Mouse (Mus musculus) heart, embryonic 16.5 days (tissue): ENCODE measurements around the gene Tfg. TPM values are rescaled to one million over a fixed set of nuclear protein-coding genes. Genes with fewer than 3 reads are reported as not detected.
A peak's percentile ranks its signal among the peaks of the same experiment; 100 is the strongest.

ENCODE experiments used
- ATAC-seq: fragments of 200-750 bp; cut with Nextera tagmentation; replicated peaks from 2 replicates; pipeline ENCODE4 v1.8.0; 2017; ENCODE audit warnings: moderate number of reproducible peaks; ENCODE audit not compliant: insufficient read depth, low FRiP score; ENCODE audit errors: extremely low read depth
- H3K27ac ChIP-seq: fragments of 300-500 bp; sonication (generic); 2 replicates; pipeline ENCODE4 v1.5.1; 2014; ENCODE audit warnings: mild to moderate bottlenecking, low read length, control low read depth, moderate library complexity
- H3K27me3 ChIP-seq: fragments of 300-500 bp; sonication (generic); 2 replicates; pipeline ENCODE4 v1.6.1; 2014; ENCODE audit warnings: low read length, mixed read lengths; ENCODE audit not compliant: control insufficient read depth, insufficient read depth
- H3K36me3 ChIP-seq: fragments of 300-500 bp; sonication (generic); 2 replicates; pipeline ENCODE4 v1.6.1; 2014; ENCODE audit not compliant: control insufficient read depth, insufficient read depth
- H3K4me1 ChIP-seq: fragments of 300-500 bp; sonication (generic); 2 replicates; pipeline ENCODE4 v1.6.1; 2014; ENCODE audit warnings: low read length, mixed read lengths; ENCODE audit not compliant: control insufficient read depth, insufficient read depth
- H3K4me2 ChIP-seq: fragments of 300-500 bp; sonication (generic); 2 replicates; pipeline ENCODE4 v1.6.1; 2014; ENCODE audit warnings: low read depth, mild to moderate bottlenecking, control low read depth, low read length
- H3K4me3 ChIP-seq: fragments of 300-500 bp; sonication (generic); 2 replicates; pipeline ENCODE4 v1.5.1; 2014; ENCODE audit warnings: mild to moderate bottlenecking, control low read depth, low read length
- H3K9ac ChIP-seq: fragments of 300-500 bp; sonication (generic); 2 replicates; pipeline ENCODE4 v1.6.1; 2014; ENCODE audit warnings: low read length, control low read depth
- H3K9me3 ChIP-seq: fragments of 300-500 bp; sonication (generic); replicated peaks from 2 replicates; pipeline ENCODE4 v1.6.1; 2016; ENCODE audit warnings: low read length; ENCODE audit not compliant: control insufficient read depth
- WGBS: fragments of 180-500 bp; shearing (Covaris S2); extraction: QIAGEN DNeasy Blood & Tissue Kit; methylation state at CpG from one replicate; pipeline ENCODE4 v1.1.7; 2014; 5-methylcytosine and 5-hydroxymethylcytosine counted together
- polyA plus RNA-seq: library from polyadenylated mRNA; unstranded; fragments of >200 nt; fragmentation: Nextera tagmentation; extraction: Ambion mirVana; gene quantifications from 2 replicates; pipeline ENCODE4 v1.2.1, GENCODE M21; 2015

Tfg gene
- 120 and 123 TPM in 2 replicates for polyA plus RNA-seq

DNA sequence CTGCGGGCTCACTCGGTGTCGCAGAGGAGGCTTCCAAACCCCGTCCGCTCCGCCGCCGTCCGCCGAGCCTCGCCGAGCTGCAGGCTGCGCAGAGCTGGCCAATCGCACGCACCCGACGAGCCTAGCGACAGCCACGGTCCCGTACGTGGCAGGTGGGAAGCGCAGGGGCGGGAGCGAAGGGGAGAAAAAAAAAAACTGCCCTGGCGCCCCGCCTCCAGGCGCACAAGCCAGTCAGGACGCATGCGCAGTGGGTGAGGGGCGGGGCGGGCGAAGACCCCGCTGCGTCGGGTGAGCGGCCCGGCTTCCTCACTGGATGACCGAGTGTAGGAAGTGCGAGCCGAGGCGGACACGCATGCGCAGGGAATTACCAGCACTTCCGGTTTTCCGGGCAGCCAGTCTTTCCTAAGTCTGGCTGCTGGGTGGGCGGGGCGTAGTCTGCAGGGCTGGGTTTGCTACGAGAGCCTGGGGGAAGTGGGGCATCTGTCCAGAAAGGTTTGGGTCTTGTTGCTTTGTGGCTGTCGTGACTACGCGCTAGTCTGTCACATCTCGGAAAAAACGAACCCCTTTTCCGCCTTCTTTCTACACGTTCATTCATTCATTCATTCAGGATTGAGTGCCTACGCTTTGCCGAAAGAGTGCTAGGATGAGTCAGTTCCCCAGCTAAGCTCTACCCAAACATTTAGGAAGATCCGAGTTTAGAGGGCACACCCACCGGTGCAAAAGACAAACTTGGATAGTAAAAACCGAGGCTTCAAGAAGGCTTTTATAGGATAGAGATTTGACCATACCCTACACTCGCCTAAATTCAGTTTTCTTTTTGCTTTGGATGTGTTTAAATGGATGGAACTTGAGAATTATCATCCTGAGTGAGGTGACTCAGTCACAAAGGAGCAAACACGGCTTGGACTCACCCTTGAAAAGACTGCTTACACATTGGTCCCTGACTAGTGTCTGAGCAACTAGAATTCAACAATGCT lies at the start of gene Tfg:
TSS of gene Tfg (minus strand) at position 227 of the 977 bp plus-strand sequence.
- Histone ChIP-seq H3K27me3 (no peaks in the 10 kb centered on the region), H3K36me3 (peaks cover 1% of the 10 kb centered on the region; the same call in 1 of the 2 replicates), H3K9me3 (no peaks in the 10 kb centered on the region), H3K27ac (peak within 1 kb of the TSS; percentile 98), H3K4me3 (peak within 1 kb of the TSS; percentile 79), H3K9ac (peak within 1 kb of the TSS; percentile 89), H3K4me2 (peak within 1 kb of the TSS; percentile 87), H3K4me1 (peaks cover 20% of the 10 kb centered on the region)
- ATAC-seq, result peak; percentile 95
- WGBS, result under 1% methylated on average over 62 of the region's 62 CpGs

DNA sequence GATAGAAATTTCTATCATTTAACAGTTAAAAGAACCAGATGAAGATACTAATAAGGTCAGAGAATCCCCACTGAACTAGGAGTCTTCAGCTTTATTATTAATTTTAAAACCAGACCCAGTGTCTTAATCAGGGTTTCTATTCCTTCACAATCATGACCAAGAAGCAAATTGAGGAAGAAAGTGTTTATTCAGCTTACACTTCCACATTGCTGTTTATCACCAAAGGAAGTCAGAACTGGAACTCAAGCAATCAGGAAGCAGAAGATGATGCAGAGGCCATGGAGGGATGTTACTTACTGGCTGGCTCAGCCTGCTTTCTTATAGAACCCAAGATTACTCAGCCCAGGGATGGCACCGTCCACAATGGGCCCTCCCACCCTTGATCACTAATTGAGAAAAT lies 11.8 kb upstream of the Tfg start:
- Histone ChIP-seq H3K9ac (no peak overlapping the region), H3K27ac (no peak overlapping the region), H3K9me3 (no peaks in the 10 kb centered on the region), H3K4me2 (no peak overlapping the region), H3K4me1 (no peaks in the 10 kb centered on the region), H3K36me3 (no peaks in the 10 kb centered on the region), H3K27me3 (no peaks in the 10 kb centered on the region), H3K4me3 (no peak overlapping the region)
- no peak for ATAC-seq
- 42% methylated on average over 1 of the region's 1 CpGs for WGBS

DNA sequence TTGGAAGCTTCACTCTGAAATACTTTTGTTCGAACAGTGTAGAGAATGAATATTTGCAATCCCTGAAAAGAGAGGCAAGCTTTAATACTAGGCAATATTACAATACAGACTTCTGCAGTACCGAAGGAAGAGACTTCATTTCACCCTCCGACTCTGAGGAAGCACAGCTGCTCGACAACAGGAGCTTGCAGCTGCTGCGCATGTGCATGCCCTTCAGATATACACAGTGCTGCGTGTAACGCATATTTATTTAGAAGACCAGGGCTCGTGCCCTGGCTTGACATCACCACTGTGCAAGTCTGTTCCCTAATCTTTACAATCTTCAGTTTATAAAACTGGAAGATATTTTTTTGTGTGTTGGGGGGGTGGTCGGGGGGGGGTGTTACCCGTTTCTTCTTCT lies 7.7 kb upstream of the Tfg start:
- Histone ChIP-seq H3K27ac (no peak overlapping the region), H3K4me3 (no peak overlapping the region), H3K4me1 (no peaks in the 10 kb centered on the region), H3K9ac (no peak overlapping the region), H3K36me3 (no peaks in the 10 kb centered on the region), H3K9me3 (no peaks in the 10 kb centered on the region), H3K4me2 (no peak overlapping the region), H3K27me3 (no peaks in the 10 kb centered on the region)
- 68% methylated on average over 10 of the region's 10 CpGs for WGBS
- no peak for ATAC-seq

DNA sequence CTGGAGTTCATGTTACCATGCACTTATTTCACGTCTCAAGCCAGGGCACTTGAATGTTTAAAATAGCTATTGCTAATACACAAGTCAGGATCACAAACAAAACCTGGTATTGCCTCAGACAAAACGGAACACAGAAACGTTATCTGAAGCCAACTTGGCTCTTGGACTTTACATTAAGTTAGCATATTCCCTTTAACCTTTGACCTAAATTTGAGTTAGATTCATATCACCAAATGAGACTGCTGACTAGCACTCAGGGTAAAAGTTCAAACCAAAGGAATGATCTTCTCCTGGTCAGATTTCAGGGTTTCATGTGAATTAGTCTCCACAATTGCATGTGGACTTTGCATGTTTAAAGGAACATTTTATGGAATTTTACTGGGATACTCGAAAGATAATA lies 5.1 kb upstream of the Tfg start:
- Histone ChIP-seq H3K9ac (no peak overlapping the region), H3K27ac (no peak overlapping the region), H3K4me1 (peaks cover 4% of the 10 kb centered on the region), H3K4me3 (no peak overlapping the region), H3K9me3 (no peaks in the 10 kb centered on the region), H3K4me2 (no peak overlapping the region), H3K27me3 (no peaks in the 10 kb centered on the region), H3K36me3 (no peaks in the 10 kb centered on the region)
- no peak for ATAC-seq
- 54% methylated on average over 4 of the region's 4 CpGs for WGBS

DNA sequence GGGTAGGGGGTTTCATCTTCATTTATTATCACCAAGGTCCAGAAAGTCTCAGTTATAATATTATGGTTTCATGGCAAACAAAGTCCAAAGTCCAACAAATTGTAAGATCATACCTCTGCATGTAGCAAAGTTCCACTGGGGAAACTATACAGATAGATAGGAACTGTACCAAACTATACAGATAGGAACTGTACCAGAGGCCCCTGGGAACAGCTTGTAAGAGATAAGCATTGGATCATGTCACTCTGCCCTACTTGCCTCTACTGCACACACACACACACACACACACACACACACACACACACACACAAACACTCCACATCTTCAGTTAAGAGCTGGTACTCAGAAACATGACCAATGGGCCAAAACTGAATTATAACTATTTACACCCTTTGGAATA lies 1.8 kb upstream of the Tfg start:
- H3K27ac ChIP-seq, result no peak overlapping the region
- ATAC-seq, result no peak
- H3K4me3 ChIP-seq, result no peak overlapping the region
- no peak overlapping the region for H3K9ac ChIP-seq
- H3K36me3 ChIP-seq, result no peaks in the 10 kb centered on the region
- no peak overlapping the region for H3K4me2 ChIP-seq
- H3K27me3 ChIP-seq, result no peaks in the 10 kb centered on the region
- no peaks in the 10 kb centered on the region for H3K9me3 ChIP-seq
- peaks cover 20% of the 10 kb centered on the region for H3K4me1 ChIP-seq

DNA sequence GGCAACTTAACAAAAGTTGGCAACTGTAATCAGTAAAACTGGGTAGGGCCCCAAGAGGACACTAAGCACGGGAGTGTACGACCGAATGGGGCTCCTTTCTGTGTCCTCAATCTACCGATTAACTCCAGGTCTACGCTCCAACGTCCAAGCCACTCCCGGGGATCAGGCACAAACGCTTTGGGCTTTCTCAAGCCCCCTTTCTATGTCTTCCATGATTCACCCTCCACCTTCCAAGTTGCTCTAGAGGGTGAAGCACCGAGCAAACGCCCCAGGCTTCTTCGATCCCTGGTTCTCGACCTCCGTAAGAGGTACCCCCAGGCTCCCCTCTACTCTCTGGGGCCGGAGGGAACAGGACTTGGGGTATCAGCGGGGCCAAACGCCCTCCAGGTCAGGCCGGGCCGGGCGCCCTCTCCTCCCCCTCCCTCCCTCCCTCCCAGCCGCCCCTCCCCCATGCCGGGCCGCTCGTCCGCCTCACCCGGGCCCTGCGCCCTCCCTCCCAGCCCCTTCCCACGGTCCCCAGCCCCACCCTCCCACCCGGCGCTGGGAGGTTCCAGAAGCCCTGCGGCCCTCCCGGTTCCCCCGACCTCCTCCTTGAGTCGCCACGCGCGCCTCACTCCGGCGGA lies 582 bp downstream of the Tfg start:
- Histone ChIP-seq H3K27me3 (no peaks in the 10 kb centered on the region), H3K4me1 (peaks cover 20% of the 10 kb centered on the region), H3K9me3 (no peaks in the 10 kb centered on the region), H3K9ac (peak overlapping the region; percentile 89), H3K27ac (peak overlapping the region; percentile 98), H3K36me3 (peaks cover 7% of the 10 kb centered on the region), H3K4me2 (peak overlapping the region; percentile 60), H3K4me3 (peak overlapping the region; percentile 79)
- under 1% methylated on average over 37 of the region's 38 CpGs for WGBS
- peak; percentile 74 for ATAC-seq

DNA sequence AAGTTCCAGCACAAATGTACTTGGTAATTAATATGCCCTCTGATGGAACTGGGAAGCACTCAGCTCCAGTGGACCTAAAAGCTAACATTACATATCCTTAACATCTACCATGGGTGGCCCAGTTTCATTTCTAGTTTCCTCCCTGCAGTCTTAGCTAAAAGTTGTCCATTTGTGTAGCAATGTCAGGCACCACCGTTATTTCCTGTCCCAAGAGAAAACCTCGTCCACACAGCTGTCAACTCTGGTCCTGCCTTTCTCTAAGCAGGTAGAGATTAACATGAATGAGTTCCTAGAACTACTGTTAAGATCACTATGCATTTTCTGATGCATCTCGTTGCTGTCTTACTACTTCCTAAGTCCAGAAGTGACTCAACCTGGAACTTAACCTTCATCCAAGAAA lies 1.6 kb downstream of the Tfg start:
- Histone ChIP-seq H3K27ac (no peak overlapping the region), H3K4me3 (peak overlapping the region; percentile 79), H3K4me1 (peaks cover 20% of the 10 kb centered on the region), H3K36me3 (peaks cover 10% of the 10 kb centered on the region), H3K9me3 (no peaks in the 10 kb centered on the region), H3K4me2 (peak overlapping the region; percentile 60), H3K27me3 (no peaks in the 10 kb centered on the region), H3K9ac (peak overlapping the region; percentile 89)
- no peak for ATAC-seq
- WGBS, result 51% methylated on average over 3 of the region's 3 CpGs

DNA sequence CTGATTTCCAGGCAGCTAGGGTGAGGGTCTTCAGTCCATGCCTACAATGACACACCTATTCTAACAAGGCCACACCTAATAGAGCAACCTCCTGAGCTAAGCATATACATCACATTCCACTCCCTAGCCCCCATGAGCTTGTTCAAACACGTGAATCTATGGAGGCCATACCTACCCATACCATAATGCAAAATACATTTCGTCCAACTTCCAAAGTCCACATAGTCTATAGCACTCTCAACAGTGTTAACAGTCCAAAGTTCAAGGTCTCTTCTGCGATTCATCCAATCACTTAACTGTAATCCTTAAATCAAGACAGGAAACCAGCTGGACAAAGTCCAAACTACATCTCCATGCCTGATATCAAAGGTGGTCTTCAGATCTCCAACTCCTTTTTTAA lies 7.2 kb downstream of the Tfg start:
- H3K4me1 ChIP-seq, result peaks cover 5% of the 10 kb centered on the region
- no peak overlapping the region for H3K4me3 ChIP-seq
- H3K36me3 ChIP-seq, result peaks cover 39% of the 10 kb centered on the region
- no peak overlapping the region for H3K4me2 ChIP-seq
- ATAC-seq, result no peak
- no peak overlapping the region for H3K27ac ChIP-seq
- WGBS, result 92% methylated on average over 3 of the region's 3 CpGs
- no peak overlapping the region for H3K9ac ChIP-seq
- no peaks in the 10 kb centered on the region for H3K9me3 ChIP-seq
- no peaks in the 10 kb centered on the region for H3K27me3 ChIP-seq

DNA sequence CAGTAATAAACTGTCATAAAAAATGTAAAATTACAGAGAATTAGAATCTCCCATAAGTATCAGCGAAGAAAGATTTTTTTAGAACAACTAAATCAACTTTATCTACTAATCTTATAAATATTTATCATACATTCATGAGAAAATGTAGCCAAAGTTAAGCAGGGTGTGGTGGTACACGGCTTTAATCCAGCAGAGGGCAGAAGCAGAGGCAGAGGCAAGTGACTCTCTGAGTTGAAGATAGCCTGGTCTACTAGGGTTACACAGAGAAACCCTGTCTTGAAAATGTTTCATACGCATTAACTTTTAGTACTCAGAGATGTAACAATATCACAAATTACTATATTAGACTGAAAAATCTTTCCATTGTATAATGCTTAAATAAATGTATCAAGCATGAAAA lies 11.5 kb downstream of the Tfg start:
- H3K9ac ChIP-seq, result no peak overlapping the region
- no peak overlapping the region for H3K4me2 ChIP-seq
- no peak overlapping the region for H3K4me3 ChIP-seq
- H3K36me3 ChIP-seq, result peaks cover 43% of the 10 kb centered on the region
- H3K4me1 ChIP-seq, result no peaks in the 10 kb centered on the region
- H3K9me3 ChIP-seq, result no peaks in the 10 kb centered on the region
- no peak overlapping the region for H3K27ac ChIP-seq
- WGBS, result 86% methylated on average over 3 of the region's 3 CpGs
- H3K27me3 ChIP-seq, result no peaks in the 10 kb centered on the region
- ATAC-seq, result no peak
